Mouse (Mus musculus): Measurements from ENCODE around the gene Vwa3b.
A peak's percentile ranks its signal among the peaks of the same experiment; 100 is the strongest.
"Not testable (repeated sequence)": the region's sequence is repeated elsewhere in the genome, so short reads cannot be mapped to it uniquely, and the experiment has no call there.

Gene Vwa3b

DNA sequence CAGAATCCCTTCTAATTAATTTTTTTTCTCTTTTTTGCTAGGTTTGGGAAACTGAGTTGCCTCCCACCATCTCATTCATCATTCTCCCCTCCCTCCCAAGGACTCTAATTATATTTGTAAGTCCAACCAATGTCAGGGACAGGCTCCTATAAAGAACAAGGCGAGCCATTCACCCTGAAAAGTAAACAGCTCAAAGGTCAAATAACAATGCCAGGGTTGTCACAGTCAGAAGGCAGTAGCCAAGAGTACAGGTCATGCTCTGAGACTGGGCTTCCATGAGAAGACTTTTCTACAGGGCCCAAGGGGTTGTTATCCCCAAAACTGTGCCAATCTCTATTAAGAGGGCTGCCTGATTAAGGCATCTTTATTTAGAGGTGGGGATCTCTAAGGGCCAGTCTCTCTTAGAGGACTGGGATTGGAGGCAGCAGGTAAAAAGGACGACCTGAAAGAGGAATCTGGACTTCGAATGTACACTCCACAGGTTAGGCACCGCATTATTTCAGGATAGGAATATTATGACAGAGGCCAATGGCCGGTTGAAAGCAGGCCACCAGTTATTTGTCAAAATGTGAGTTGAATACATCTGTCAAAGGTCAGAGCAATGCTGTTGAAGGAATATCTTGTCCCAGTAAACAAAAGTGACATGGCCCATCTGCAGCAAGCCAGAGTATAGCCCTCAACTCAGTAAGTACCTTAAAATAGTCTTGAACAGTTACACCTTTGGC, at the start of gene Vwa3b:
Vwa3b (plus strand) TSS at position 635 of the 725 bp plus-strand sequence.
- DNase-seq (ENCODE audit: low spot score): no peak

DNA sequence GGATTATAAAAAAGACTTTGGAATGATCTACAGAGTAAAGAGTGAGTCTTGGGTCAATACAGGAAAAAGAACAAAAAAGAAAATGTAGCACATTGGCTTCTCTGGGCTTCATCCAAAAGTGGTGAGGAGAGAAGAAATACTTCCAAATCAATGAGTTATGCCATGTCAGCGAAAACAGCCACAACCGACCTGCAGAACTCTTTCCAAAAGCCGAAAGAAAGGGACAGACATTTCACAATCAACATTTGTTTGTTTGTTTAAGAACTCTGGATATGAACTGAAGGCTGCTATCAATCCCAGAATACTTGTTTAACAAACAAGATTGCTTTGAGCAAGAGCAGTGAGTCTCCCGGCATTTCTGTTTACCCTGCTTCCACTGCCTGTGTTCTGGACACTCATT, 49.6 kb upstream of the Vwa3b start:
- DNase-seq (ENCODE audit: low spot score): no peak

DNA sequence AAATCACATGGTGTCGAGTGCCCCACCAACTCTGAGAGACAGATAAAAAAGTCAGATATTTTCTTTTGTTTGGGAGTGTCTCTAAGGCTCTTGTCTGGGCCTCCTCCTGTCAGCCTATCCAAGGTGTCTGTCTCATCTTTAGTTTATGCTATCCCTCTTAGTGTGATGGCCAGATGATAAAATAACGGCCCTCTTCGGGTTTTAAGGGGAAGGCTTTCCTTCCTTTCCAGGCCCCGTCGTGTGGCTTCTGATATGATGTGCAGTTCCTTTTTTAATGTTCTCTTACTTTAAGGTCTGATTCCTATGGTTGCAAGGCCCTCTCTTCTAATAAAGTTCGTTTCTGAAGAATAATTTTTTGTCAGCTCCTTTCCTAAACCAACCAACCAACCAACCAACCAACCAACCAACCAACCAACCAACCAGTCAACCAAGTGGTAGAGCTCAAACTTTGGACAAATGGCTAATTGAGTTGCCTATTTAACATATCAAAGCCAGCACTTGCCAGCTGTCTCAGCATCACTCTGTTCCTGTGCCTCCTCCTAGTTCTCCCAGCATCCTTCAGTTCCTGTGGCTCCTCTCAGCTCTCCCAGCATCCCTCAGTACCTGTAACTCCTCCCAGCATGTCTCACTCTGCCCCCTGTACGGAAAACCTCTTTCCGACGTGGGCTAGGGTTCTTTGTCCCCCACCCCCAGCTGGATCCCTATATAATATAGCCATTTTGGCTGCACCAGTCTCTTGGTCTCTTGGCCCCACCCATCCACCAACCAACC, 44.0 kb upstream of the Vwa3b start:
- DNase-seq (ENCODE audit: low spot score): no peak

DNA sequence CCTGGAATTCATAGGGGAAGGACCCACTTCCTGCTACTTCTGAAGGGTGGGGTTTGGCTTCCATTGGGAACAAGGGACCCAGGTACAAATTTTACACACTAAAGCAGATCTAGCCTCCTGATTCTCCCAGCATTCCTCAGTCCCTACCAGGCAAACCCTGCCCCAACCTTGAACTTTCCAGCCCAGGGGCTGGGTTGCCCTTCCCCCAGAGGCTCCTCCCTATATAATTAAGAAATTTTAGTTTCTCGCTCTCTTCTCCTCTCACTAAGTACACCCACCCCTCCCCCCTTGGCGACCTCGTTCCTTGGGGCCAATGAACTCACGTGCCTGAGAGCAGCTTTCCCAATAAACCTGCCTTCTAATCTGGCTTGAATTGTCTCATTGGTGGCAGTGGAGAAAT, 42.6 kb upstream of the Vwa3b start:
- DNase-seq (ENCODE audit: low spot score): no peak

DNA sequence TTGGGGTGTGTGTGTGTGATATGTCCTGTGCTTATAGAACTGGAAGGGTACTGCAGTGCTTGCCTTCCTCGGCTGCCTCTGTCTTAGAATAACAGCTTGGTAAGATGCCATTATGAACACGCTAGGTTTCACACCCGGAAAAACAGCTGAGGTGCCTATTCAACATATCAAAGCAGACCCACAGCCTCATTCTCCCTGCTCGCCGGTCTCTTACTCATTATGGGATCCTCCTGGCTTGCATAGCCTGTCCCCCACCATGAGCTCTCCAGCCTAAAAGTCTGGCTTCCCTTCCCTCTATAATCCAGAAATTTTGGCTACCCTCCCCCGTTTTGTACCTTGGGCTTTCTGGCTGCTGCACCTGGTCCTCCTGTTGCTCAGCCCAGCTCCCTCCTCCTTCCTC, 42.0 kb upstream of the Vwa3b start:
- DNase-seq (ENCODE audit: low spot score): no peak

DNA sequence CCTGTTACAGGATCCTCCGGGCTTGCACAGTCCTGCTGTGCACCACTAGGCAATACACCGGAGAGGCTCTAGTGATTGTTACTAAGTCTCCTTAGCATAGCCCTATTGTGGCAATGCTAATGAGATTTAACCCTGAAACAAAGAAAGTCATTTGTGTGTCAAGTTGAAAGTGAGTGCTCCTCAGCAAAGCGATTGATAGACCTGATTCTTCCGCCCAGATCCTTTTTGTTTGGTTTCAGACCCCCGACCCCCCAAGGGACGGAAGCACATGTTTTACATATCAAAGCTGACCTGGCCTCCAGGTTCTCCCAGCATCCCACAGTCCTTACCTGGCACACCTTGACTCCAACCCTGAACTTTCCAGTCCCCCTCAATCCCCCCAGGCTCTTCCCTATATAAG, 40.5 kb upstream of the Vwa3b start:
- no peak for DNase-seq (ENCODE audit: low spot score)

DNA sequence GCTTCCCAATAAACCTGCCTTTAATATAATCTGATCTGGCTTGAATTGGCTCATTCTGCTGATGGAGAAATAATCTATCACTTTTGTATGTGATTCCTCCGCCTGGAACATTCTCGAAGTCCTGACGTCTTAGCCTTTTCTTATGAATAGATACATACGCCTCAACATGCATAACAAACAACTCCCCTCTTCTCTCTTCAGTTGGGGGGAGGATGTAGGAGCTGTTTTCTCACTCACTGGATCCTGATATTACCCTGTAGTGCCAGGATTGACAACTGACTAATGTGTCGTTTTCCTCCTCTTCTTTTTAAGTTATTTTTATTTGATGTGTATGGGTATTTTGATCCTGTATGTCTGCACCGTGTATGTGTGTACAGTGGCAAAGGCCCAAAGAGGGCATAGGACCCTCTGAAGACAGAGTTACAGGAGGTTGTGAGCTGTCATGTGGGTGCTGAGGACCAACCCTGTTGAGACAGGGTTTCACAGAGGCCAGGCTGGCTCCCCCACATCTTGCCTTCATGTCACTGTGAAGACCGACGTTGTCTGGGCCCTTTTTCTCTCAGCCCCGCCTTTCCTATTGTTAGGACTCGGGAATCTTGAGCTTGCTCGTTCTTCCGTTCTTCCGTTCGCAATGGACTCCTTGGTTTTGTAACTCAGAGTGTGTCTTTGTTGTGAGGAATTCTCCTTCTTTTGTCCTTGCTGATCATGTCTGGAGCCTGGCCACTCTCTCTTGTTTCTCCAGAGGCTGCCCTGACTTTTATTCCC, 39.8 kb upstream of the Vwa3b start:
- no peak for DNase-seq (ENCODE audit: low spot score)

DNA sequence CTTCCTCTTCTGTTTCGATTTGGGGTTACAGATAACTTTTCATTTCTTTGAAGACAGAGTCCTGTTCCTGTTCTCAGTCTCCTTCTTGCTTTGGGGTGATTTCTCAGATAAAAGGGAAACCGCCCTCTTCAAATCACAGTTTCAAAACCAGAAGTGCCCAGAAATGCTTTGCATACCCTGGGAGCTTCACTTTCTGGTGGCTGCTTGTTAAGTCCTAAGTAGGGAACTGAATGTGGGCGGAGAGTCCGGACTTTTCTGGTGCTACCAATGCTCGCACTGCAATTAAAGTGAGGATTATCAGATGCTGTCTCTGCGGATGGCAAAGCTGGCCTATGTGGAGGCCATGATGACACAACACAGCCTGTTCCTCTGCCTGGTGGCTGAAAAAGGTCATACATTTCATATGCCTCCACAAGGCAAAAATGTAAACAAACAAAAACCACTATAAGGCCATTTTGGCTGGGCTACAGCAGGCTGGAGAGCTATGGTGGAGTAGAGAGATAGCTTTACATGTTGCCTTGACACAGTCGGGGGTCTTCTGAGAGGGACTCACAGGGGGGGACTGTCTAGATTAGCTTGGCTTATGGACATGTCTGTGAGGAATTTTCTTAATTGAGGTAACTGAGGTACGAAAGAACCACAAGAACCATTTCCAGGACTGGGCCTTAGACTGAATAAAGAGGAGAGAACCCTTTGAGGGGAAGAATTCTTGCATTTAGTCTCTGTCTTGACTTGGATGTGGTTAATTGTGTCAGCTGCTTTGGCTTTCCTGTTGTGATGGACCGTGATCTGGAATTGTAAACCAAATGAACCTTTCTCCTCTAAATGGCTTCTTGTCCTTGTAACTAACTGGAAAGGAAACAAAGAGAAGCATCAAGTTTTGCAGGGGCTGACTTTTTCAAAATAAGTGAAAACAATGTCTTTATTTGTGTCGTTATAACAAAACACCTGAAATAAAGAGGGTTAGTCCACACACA, 38.9 kb upstream of the Vwa3b start:
- DNase-seq (ENCODE audit: low spot score): no peak

DNA sequence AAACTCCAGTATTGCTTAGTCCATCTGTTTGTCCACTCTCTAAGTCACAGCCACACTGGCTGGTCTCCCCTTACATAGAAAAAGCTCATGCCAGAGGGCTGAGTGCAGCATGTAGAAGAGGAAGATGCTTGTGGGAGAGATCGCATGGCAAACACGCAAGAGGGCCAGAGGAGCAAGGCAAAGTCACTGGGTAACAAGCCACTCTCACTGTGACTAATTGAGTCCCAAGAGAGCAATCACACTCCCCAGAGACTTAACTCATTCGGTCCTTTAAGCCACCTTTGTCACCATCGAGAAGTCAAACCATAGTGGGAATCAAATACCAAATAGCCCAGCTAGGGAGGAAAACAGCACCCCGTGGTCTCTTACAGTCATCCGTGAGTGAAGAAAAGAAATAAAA, 38.2 kb upstream of the Vwa3b start:
- no peak for DNase-seq (ENCODE audit: low spot score)

DNA sequence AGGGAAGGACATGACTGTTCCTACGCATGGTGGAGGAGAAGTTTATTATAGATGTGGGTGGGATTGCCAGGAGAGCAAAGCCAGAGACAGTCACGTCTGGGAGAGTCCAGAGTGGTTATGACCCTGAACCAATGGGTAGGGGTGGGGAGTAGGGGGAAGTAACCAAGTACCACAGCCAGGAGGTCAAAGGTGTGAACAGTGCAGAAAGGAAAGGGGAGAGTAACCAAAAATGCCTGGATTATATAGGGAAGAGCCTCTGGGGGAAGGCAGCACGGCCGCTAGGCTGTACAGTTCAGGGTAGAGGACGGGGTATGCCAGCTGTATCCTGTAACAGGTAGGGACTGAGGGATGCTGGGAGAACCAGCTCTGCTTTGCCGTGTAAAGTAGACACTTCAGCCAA, 37.8 kb upstream of the Vwa3b start:
- DNase-seq (ENCODE audit: low spot score): no peak

DNA sequence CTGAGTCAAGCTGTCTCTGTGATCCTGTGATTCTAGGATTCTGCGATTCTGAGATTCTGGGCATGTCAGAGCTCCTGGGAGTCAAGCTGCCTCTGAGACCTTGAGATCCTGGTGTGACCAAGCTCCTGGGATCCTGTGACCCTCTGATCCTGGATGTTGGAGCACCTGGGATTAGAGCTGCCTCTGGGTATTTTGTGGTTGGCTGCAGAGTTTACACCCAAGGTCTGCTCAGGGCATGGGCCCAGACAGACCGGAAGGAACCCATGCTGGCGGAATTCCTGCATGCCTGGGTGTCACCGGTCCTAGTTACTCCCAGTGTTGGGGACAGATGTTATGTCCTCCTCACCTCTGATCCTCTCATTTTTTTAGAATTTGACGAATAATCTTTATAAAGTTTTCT, 32.1 kb upstream of the Vwa3b start:
- no peak for DNase-seq (ENCODE audit: low spot score)

DNA sequence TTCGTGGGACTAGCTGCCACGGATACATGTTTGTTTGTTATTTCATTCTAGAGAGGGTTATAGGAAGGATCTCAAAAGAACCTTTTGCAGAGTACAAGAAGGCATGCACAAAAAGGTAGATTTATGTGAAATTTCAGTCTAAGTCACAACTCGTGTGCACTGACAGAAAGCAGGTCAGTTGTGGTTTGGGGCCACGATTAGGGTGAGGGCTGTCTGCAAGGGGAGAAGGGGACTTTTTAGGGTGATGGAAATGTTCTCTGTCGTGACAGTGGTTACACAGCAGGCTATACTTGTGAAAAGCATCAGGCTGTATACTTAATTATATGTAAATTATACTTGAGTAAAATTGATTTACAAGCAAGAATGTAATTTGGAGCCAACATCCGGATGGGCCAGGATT, 30.6 kb upstream of the Vwa3b start:
- no peak for DNase-seq (ENCODE audit: low spot score)

DNA sequence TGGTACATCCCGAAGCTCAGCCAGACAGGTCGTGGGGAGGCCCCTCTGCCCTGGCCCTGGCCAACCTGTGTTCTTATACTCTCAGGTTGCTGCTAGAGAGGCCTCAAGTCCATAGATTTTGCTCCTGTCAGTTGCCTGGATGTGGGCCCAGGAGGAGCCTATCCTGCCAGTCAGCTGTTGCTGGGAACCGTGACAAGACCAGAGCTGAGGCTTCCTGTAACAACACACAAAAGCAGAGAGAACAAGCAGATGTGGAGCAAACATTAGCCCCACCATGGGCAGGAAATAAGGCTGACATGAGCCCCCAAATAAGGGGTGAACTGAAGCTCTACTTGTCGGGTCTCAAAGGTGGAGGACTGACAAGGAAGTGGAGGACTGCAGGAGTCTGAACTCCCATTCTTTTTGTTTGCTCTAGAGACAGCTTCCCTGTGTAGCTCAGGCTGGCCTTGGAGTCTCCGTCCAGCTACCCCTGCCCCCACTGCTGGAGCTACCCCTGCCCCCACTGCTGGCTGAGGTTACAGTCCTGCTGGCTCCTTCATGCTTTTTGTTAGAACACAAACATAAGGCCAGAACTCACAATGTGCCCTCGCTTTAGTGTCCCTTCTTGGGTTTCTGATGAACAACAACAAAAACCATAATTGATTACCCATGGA, 29.7 kb upstream of the Vwa3b start:
- no peak for DNase-seq (ENCODE audit: low spot score)

DNA sequence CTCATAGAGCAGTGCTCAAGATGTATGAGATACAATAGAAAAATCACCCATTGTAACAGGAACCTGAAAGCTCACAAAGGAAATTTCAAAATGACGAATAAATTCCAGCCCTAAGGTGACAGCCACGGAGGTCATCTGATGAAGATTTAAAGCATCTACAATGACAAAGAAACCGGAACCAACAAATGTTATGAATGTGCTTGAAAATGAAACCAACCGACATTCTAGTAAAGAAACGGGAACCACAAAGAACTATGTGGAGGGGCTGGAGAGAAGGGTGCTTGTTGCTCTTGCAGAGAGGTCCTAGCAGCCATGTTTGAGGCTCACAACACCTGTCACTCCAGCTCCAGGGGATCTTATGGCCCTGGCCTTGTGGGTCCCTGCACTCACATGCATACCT, 26.1 kb upstream of the Vwa3b start:
- peak; percentile 39 for DNase-seq (ENCODE audit: low spot score)

DNA sequence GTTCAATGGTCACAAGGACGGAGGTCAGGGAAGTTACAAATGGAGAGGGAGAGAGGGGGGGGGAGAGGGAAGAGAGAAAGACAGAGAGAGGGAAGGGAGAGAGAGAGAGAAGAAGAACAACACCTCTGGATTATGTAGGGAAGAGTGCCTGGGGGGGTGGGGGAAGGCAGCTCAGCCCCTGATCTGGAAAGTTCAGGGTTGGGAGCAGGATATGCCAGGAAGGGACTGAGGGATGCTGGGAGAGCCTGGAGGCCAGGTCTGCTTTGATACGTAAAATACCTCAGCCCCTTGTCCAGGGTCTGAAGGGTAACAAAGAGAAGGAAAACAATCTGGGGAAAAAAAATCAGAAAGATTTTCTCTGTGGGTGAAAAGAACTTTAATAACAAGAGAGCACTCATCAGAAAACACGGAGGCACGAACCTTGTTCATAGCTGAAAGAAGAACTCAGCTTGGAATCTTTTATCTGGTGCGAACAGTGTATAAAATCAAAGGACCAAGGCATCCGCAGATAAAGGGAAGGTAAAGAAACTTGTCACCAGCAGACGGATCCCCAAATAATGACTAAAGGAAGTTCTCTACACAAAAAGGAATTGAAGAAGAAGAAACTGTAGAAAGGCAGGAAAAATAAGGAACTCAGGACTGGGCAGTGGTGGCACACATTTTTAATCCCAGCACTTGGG, 24.6 kb upstream of the Vwa3b start:
- DNase-seq (ENCODE audit: low spot score): no peak

DNA sequence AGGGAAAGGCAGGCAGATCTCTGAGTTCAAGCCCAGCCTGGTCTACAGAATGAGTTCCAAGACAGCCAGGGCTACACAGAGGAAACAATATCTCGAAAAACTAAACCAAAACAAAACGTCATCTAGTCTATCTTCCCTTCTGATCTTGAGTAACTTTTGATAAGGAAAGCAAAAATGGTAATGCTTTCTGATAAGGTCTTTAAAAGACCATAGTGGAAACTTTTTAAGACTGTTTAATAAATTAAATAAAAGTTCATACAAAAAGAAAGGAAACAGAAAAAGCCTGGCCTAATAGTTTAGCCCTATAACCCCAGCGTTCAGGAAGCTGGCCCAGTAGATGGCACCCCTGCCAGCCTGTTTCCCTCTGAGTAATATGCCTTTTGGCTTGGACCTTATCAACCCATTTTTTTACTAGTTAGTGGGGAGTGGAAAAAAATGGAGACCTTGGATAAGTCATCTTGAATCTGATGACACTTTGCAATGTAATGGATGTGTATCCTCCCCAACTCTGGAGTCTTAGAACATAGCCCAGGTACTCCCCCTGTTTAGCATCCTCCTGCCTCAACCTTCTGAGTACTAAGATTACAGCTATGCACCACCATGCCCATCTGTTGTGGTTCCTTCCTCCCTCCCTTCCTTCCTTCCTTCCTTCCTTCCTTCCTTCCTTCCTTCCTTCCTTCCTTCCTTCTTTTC, 23.9 kb upstream of the Vwa3b start:
- DNase-seq (ENCODE audit: low spot score): no peak

DNA sequence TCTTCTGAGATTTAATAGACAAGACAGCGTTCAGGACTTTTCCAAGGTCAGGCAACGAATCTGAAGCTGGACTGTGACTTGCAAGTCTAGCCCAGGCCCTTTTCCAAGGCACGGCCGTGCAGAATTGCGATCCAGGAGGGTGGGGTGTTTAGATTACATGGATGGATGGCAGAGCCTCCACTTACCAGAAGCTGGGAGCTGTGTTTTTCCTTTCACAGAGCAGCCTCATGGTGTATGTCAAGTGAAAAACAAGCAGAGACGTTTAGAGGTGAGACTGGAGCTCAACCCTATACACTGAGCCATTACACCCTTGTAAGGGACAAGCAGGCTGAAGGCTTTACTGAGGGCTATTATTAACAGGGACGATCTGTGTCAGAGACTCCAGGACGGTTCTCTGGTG, 21.9 kb upstream of the Vwa3b start:
- no peak for DNase-seq (ENCODE audit: low spot score)

DNA sequence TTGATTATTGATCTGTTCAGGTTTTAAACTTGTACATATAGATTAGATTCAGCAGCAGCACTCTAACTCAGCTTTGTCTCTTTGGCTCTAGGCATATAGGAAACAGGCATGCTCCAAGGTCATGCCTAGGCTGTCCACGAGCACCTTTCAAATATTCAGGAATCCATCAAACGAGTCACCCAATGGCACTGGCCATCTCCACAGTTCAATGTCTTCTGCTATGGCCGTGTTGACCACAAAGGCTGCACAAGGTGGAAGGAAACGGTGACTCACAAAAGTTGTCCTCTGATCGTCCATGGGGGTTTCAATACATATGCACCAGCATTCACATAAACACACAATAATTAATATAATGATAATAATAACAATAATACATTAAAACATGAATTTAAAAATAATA, 21.4 kb upstream of the Vwa3b start:
- no peak for DNase-seq (ENCODE audit: low spot score)

DNA sequence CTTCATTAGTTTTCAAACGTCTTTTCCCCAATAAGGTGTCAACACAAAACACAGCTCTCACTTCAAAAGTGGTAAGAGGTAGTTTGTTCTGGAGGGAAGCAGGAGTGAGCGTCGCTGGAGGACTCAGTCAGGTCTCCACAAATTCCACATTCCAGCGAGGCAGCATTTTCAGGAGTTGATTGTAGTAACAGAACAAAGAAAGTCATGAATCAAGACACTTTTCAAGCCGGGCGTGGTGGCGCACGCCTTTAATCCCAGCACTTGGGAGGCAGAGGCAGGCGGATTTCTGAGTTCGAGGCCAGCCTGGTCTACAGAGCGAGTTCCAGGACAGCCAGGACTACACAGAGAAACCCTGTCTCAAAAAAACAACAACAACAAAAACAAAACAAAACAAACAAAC, 19.9 kb upstream of the Vwa3b start:
- DNase-seq (ENCODE audit: low spot score): not testable (repeated sequence)

DNA sequence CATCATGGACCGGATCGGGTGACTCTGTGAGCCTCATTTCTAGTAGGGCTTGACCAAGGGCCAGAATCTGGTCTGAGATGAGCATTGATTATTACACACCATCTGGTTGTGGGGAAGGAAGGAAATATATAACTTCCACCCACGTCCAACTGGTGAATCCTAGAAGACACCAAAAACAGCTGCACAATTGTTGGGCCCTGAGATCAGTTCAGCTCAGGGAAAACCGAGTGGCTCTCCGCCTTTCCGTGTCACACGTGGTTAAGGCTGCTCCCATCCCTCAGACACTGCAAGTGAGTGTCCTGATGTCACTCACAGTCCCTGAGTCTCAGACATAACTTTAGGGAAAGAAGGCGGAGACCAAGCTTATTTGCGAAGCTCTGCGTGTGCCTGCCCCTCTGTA, 16.5 kb upstream of the Vwa3b start:
- no peak for DNase-seq (ENCODE audit: low spot score)

All from T-cell, adult 2 months (primary cell).